Mouse (Mus musculus) adrenal gland, postnatal 25 days (tissue): ENCODE measurements around the gene Gnl2. TPM values are rescaled to one million over a fixed set of nuclear protein-coding genes. Genes with fewer than 3 reads are reported as not detected.

Experiments
- DNase-seq: peaks from one replicate; pipeline ENCODE4 v3.0.0; 2021; ENCODE audit warnings: mixed read lengths
- long read RNA-seq: library from polyadenylated mRNA; stranded (forward); transcript quantifications from one replicate; pipeline ENCODE4 v2.0.0, GENCODE M21; 2021
- total RNA-seq: library from RNA; stranded (reverse); gene quantifications from 2 replicates; pipeline ENCODE4 v1.2.3, GENCODE M21; 2021

The Gnl2 gene
- total RNA-seq, result 52.7 and 56.7 TPM in 2 replicates
- long read RNA-seq, transcript Gnl2-201 (16 exons, 2,366 nt), result major isoform, 49 of 61 reads
- long read RNA-seq, partial matches to known transcripts, result 4 of 61 reads
- long read RNA-seq, other reads (novel, unspliced or antisense), result 8 of 61 reads

- no peak for DNase-seq
These were observed at the start of gene Gnl2 for GRCm38 (mm10) chr4:125015806-125016635. Gene Gnl2, plus strand, starts transcription at chr4:125016585.

GRCm38 (mm10) chr4:124968711-124969110, 47.7 kb upstream of the Gnl2 start:
- DNase-seq, result no peak

DNA sequence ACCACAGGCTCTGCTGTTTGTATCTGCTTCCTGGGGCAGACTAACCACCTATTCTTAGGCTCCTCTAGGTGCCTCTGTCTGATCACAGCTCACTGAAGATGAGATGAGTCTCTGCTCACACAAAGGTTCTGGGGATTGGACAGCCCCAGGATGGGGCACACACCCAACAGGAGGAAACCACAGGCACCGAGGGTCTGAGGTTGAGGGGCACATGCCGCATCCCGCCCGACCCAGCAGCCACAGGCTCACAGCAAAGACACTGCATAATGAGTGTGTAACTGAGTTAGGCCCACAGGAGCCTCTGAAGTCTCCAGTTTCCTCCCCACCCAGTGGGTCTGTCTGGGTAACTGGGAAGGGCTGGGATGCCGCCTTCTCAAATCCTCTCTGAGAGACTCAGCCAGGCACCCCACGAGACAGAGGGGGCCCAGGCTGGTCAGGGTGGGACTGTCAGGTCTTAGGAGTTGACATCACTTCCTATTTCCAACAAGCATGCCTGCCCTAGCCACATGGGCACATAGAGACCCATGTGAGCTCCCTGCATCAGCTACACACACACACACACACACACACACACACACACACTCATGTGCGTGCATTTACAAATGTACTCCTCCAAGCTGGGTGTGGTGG, 47.1 kb upstream of the Gnl2 start:
- no peak for DNase-seq

DNA sequence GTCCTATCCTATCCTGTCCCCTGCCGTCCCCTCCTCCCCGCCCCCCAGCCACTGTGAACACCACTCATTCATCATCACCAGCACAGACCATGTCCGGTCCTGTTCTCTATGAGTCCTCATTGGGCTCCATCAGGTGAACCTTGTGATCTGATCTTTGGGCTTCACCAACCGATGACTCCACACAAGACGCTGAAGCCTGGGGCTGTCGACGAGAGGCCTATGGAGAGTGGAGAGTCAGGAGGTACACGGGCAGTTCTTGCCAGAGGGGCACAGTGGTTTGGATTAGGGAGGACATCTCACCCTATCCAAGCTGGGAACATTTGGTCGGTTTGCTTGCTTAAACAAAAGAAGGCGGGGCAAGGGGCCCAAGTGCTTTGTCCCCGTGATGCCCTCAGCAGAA, 46.2 kb upstream of the Gnl2 start:
- no peak for DNase-seq

GRCm38 (mm10) chr4:124970677-124971076, 45.7 kb upstream of the Gnl2 start:
- DNase-seq, result no peak

DNA sequence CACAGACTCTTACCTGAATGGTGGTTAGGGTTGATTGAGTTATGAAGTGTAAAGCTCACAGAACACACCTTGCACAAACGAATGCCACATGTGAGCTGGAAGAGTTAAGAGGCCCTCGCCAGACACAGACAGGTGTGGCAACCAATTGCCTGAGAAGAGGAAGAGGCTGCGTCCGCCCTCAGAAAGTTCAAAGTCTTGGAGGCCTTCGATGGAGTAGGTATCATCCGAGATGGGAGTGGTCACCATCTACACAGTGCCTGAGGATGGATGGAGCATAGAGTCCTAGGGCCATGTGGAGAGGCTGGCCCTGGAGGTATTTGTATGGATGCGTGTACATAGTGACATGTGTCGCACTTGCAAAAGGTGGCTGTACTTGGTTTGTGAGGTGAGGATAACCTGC, 45.3 kb upstream of the Gnl2 start:
- no peak for DNase-seq

- no peak for DNase-seq
These were observed 44.1 kb upstream of the Gnl2 start for GRCm38 (mm10) chr4:124972316-124972715.

DNA sequence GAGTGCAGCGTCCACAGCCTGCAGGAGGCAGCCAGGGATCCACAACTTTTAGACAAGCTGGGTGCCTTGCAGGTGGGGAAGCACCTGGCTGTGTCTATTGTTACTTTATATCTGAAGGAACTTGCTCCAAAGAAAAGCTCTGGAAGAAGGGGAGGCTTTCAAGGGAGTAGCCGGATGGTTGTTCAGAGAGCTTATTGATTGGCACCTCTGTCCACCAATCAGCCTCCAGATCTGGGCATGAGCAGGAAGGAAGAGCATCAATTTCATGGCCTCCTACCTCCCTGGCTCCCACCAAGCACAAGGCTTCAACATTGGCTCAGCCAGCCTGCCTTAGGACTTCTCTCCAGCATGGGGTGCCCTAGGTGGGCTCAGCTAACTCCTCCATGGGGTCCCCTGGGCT, 43.1 kb upstream of the Gnl2 start:
- no peak for DNase-seq

- DNase-seq, result peak; percentile 20
These were observed 38.2 kb upstream of the Gnl2 start for GRCm38 (mm10) chr4:124978201-124978600.

DNA sequence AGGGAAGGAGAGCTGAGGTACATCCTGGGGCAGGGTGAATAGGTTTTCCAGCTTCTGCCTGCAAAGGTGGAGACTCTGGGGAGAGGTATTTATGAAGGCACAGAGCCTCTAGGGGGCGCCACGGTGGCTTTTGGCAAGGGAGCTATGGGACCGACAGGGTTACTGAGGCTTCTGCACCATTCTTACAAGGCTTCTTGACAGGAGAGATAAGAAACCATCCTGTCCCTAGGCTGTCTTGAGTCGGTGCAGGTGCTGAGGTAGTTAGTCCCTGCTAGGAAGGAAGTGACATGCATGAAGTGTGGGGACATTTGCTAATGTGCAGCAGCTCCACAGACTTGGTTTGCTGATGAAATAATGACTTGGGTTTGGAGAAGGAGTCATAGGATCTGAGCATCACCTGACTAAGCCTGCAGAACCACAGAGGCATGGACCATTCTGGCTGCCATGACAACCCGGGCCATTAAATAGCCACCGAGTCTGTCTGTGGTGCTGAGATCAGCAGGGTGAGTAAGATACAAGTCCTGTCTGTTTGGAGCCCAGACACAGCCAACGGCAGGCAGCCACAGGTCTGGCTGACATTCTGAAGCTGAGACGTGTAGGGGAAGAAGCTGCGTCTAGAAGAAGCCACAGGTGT, 32.4 kb upstream of the Gnl2 start:
- peak; percentile 27 for DNase-seq

GRCm38 (mm10) chr4:124984871-124985670, 31.3 kb upstream of the Gnl2 start:
- DNase-seq, result no peak

- DNase-seq, result peak; percentile 26
These were observed 30.4 kb upstream of the Gnl2 start, which contains the start of gene Rspo1 for GRCm38 (mm10) chr4:124985671-124986602. Gene Rspo1, plus strand, starts transcription at chr4:124986430.

GRCm38 (mm10) chr4:124986739-124987710, 29.4 kb upstream of the Gnl2 start:
- no peak for DNase-seq

DNA sequence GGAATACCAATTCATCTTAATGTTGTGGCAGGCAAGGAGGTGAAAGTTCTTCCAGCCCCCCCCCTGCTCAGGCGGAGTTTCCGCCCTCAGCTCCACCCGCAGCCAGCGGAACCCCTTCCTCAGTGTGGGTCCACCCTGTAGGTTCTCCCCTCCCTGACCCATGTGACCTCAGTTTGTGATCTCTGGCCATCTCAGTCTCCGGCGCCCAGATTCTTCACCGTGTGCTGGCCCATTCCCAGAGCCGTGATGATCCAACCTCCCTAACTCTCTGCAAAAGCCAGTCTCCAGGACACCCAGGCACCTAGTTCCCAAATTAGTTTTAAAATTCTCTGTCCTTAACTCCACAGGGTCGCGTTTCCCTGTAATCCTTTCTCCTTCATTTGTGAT, 28.7 kb upstream of the Gnl2 start:
- DNase-seq, result no peak

- DNase-seq, result no peak
These were observed 28.0 kb upstream of the Gnl2 start for GRCm38 (mm10) chr4:124988382-124988781.

GRCm38 (mm10) chr4:124989787-124990253, 26.6 kb upstream of the Gnl2 start:
- no peak for DNase-seq

DNA sequence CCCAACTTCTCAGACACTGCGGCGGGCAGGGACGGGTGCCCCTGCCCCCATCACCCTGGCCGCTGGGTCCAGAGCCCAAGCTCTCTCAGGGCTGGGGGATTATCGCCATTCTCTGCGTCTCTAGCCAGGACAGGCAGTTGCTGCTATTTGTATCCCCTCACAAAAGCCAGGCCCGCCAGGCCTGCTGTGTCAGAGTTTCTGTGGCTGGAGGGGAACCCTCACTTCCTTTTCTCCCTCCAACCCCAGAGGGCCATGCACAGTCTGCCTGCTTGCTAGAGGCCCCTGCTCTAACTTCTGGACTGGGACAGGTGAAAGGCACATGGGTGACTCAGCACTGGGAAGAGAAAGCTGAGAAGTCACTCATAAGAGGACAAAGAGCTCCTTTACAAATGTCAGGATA, 26.1 kb upstream of the Gnl2 start:
- DNase-seq, result no peak

- no peak for DNase-seq
These were observed 18.8 kb upstream of the Gnl2 start for GRCm38 (mm10) chr4:124997479-124998147.

GRCm38 (mm10) chr4:124999548-124999947, 16.8 kb upstream of the Gnl2 start:
- DNase-seq, result no peak
